Mouse (Mus musculus) stomach, embryonic 16.5 days (tissue): Measurements from ENCODE around the gene Edrf1. TPM values are rescaled to one million over a fixed set of nuclear protein-coding genes. Genes with fewer than 3 reads are reported as not detected.
A peak's percentile ranks its signal among the peaks of the same experiment; 100 is the strongest.

Experiments used
- ATAC-seq: fragments of 200-750 bp; cut with Nextera tagmentation; 2 replicates; pipeline ENCODE4 v1.8.0; 2017; ENCODE audit warnings: moderate number of reproducible peaks, moderate TSS enrichment; ENCODE audit not compliant: insufficient read depth, low FRiP score
- H3K27ac ChIP-seq: fragments of 300-500 bp; sonication (generic); 2 replicates; pipeline ENCODE4 v1.5.1; 2014; ENCODE audit warnings: low read length
- H3K27me3 ChIP-seq: fragments of 300-500 bp; sonication (generic); 2 replicates; pipeline ENCODE4 v1.6.1; 2014; ENCODE audit warnings: low read length, control low read depth, mixed read lengths; ENCODE audit not compliant: control insufficient read depth, insufficient read depth
- H3K36me3 ChIP-seq: fragments of 300-500 bp; sonication (generic); 2 replicates; pipeline ENCODE4 v1.6.1; 2014; ENCODE audit warnings: low read length; ENCODE audit not compliant: control insufficient read depth, insufficient read depth
- H3K4me1 ChIP-seq: fragments of 300-500 bp; sonication (generic); 2 replicates; pipeline ENCODE4 v1.6.1; 2014; ENCODE audit warnings: low read length, control low read depth, mixed read lengths; ENCODE audit not compliant: control insufficient read depth, insufficient read depth
- H3K4me2 ChIP-seq: fragments of 300-500 bp; sonication (generic); 2 replicates; pipeline ENCODE4 v1.6.1; 2014; ENCODE audit warnings: low read depth, low read length, mixed read lengths
- H3K4me3 ChIP-seq: fragments of 300-500 bp; sonication (generic); replicated peaks from 2 replicates; pipeline ENCODE4 v1.5.1; 2014; ENCODE audit warnings: mild to moderate bottlenecking, low read length
- H3K9ac ChIP-seq: fragments of 300-500 bp; sonication (generic); 2 replicates; pipeline ENCODE4 v1.6.1; 2014; ENCODE audit warnings: low read length
- H3K9me3 ChIP-seq: fragments of 300-500 bp; sonication (generic); replicated peaks from 2 replicates; pipeline ENCODE4 v1.6.1; 2016; ENCODE audit warnings: low read length, control low read depth; ENCODE audit not compliant: control insufficient read depth
- WGBS: fragments of 180-500 bp; shearing (Covaris S2); extraction: QIAGEN DNeasy Blood & Tissue Kit; methylation state at CpG from one replicate; pipeline ENCODE4 v1.1.7; 2014; 5-methylcytosine and 5-hydroxymethylcytosine counted together
- polyA plus RNA-seq: library from polyadenylated mRNA; unstranded; fragments of >200 nt; fragmentation: Nextera tagmentation; extraction: Ambion mirVana; gene quantifications from 2 replicates; pipeline ENCODE4 v1.2.1, GENCODE M21; 2015

Edrf1 gene
- 17.6 and 18.4 TPM in 2 replicates for polyA plus RNA-seq

DNA sequence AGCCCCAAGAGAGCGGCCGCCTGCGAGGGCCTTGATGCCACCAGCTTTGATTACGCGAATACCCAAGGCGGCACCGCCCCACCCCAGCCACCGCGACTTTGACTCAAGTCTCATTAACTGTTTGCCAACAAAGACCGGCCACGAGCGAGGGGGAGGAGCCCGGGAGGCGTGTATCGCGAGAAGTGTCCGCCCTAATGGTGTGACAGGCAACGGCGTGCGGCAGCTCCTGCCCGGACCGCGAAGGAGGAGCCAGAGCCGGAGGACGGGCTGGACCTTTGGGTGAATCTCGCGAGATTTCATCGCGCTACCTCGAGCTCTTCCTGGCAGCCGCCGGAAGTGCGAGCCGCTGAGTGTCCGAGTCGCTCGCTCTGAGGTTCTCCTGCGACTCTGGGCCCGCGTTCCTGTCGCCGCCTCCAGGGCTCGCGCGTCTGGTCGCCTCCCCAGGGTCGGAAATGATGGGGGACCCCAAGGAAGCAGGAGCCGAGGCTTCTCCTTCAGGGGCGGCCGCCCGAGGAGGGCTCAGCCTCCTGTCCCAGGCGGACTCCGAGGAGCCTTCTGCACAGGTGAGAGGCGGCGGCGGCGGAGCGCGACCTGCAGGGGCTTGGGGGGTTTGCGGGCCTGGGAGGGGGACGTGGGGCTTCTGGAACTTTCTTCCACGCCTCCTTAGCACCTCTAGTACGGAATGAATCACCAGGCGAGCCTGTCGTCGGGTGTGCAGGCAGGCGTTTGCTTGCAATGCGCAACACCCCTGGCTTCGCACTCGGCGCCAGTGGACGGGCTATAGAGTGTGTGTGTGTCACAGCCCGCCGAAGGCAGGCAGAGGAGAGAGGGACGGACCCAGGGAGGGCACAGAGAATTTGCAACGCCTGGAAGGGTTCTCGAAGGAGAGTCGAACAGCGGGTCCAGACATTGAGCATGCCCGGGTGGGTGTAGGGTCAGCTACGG is at the start of gene Edrf1:
Gene Edrf1 (plus strand): TSS at position 183 of the 945 bp plus-strand sequence.
- Histone ChIP-seq H3K36me3 (peaks cover 7% of the 10 kb centered on the region; the same call in 1 of the 2 replicates), H3K4me1 (peaks cover 7% of the 10 kb centered on the region), H3K4me3 (peak within 1 kb of the TSS; percentile 92), H3K9me3 (no peaks in the 10 kb centered on the region), H3K27ac (peak within 1 kb of the TSS; percentile 91), H3K4me2 (peak within 1 kb of the TSS; percentile 81), H3K27me3 (no peaks in the 10 kb centered on the region), H3K9ac (peak within 1 kb of the TSS; percentile 97)
- peak; percentile 98 for ATAC-seq
- under 1% methylated on average over 80 of the region's 81 CpGs for WGBS

DNA sequence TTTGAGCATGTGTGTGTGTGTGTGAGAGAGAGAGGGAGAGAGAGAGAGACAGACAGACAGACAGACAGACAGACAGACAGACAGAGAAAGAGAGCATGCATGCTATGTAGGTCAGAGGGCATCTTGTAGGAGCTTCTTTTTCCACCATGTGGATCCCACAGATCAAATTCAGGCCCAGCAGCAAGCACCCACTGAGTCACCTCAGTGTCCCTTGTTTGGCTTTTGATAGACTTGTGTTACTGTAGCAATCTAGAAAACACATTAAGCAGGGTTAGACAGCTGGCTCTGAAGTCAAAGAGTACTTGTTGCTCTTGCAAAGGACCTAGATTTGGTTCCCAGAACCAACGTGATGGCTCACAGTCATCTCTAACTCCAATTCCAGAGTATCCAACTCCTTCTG is 45.6 kb upstream of the Edrf1 start:
- no peak overlapping the region for H3K4me2 ChIP-seq
- ATAC-seq, result no peak
- no peak overlapping the region for H3K4me3 ChIP-seq
- no peaks in the 10 kb centered on the region for H3K36me3 ChIP-seq
- H3K27me3 ChIP-seq, result no peaks in the 10 kb centered on the region
- no peak overlapping the region for H3K9ac ChIP-seq
- no peaks in the 10 kb centered on the region for H3K9me3 ChIP-seq
- WGBS, result 58% methylated on average over 1 of the region's 1 CpGs
- H3K27ac ChIP-seq, result no peak overlapping the region
- no peaks in the 10 kb centered on the region for H3K4me1 ChIP-seq

DNA sequence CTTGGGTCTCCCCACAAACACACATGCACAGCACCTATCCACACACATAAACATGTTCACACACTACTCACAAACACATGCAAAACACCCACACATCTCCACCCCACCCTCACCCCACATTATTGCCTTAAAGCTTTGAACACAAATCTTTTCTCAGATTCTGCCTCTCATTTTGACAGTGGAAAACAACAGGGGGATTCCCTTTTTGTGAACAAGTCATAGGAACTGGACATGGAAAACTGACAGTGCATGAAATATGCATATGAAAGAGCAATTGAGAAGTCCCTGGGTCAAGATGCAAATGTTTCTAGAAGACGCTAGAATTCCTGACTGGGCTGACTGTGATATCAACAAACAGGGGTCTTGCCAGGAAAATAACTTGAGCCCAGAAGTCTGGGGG is 36.8 kb upstream of the Edrf1 start:
- H3K4me1 ChIP-seq, result no peaks in the 10 kb centered on the region
- H3K4me2 ChIP-seq, result no peak overlapping the region
- no peaks in the 10 kb centered on the region for H3K9me3 ChIP-seq
- no peak for ATAC-seq
- no peaks in the 10 kb centered on the region for H3K27me3 ChIP-seq
- no peaks in the 10 kb centered on the region for H3K36me3 ChIP-seq
- 45% methylated on average over 1 of the region's 1 CpGs for WGBS
- no peak overlapping the region for H3K9ac ChIP-seq
- no peak overlapping the region for H3K27ac ChIP-seq
- no peak overlapping the region for H3K4me3 ChIP-seq

DNA sequence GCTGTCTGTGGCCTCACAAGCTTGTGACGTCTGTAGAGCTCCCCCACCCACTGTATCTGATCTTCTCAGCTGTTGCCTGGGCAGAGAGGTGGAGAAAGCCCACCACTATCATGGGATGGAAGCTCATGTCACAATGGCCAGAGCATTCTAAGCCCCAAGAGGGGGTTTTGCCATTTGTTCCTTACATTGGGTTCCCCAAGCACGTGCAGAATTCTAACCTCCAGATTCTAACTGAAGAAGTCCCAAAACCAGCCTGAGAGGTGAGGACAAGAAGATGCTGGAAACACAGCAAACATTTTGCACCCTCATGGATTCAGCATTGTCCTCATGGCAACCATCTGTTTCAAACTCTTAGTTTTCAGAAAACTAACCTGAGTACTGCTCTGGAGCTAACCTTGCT is 35.3 kb upstream of the Edrf1 start, which contains the start of gene Tex36:
Gene Tex36 (minus strand): TSS at position 101 of the 400 bp plus-strand sequence.
- H3K9me3 ChIP-seq, result no peaks in the 10 kb centered on the region
- no peak within 1 kb of the TSS for H3K9ac ChIP-seq
- H3K27ac ChIP-seq, result no peak within 1 kb of the TSS
- no peak within 1 kb of the TSS for H3K4me3 ChIP-seq
- WGBS, result 47% methylated on average over 2 of the region's 2 CpGs
- H3K27me3 ChIP-seq, result no peaks in the 10 kb centered on the region
- no peaks in the 10 kb centered on the region for H3K36me3 ChIP-seq
- H3K4me2 ChIP-seq, result no peak within 1 kb of the TSS
- no peak for ATAC-seq
- H3K4me1 ChIP-seq, result no peaks in the 10 kb centered on the region

DNA sequence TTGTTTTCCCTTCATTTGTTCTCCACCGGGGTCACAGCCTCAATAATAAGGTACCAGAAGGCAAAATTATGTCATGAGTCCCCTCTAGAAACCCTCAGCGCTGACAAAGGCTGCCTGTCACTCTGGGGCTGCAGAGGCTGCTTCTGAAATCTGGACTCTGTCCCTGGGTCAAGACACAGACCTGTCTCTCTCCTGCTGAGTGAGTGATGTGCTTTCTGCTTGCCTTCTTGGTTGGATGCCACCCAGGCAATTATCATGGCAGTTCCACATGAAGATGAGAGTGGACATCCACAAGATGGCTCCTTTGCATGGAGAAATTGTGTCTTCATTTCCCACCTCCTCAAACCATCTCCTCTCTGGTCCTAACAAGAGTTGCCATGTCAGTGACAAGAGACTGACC is 34.2 kb upstream of the Edrf1 start:
- Histone ChIP-seq H3K36me3 (no peaks in the 10 kb centered on the region), H3K9me3 (no peaks in the 10 kb centered on the region), H3K9ac (no peak overlapping the region), H3K4me1 (no peaks in the 10 kb centered on the region), H3K27ac (no peak overlapping the region), H3K4me3 (no peak overlapping the region), H3K27me3 (no peaks in the 10 kb centered on the region), H3K4me2 (no peak overlapping the region)
- WGBS, result 78% methylated on average over 2 of the region's 2 CpGs
- no peak for ATAC-seq

DNA sequence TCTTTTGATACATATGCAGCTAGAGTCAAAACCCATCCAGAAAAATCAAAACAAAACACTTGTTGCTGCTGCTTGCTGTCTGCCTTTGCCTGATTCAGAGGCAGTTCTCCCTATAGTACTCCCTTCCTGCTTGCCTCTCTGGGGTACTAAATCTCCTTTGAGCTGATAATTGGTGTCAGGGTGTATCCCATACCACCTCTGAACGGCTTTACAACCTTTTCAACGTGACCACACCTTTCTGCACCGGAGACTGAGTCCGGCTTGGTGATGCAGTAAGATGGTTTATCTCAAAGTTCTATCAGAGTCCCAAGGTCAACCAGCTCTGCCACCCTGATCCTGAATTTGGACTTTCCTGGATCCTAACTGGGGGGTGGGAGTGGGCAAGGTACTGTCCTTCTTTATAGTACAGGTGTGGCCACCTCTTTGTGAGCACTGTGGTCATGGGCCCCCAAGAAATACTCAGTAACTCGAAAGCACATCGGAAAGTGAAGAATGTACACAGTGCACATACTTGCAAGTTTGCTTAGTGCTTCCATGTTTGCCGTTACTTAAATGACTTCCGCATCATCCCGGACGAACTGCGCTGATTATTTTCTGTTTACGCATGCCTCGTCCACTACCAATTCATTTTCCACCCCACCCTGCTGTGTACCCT is 32.8 kb upstream of the Edrf1 start:
- H3K9me3 ChIP-seq, result no peaks in the 10 kb centered on the region
- H3K36me3 ChIP-seq, result no peaks in the 10 kb centered on the region
- H3K4me2 ChIP-seq, result peak overlapping the region; percentile 17; the same call in 1 of the 2 replicates
- WGBS, result 49% methylated on average over 13 of the region's 13 CpGs
- no peak overlapping the region for H3K27ac ChIP-seq
- no peaks in the 10 kb centered on the region for H3K4me1 ChIP-seq
- H3K9ac ChIP-seq, result no peak overlapping the region
- H3K4me3 ChIP-seq, result no peak overlapping the region
- no peak for ATAC-seq
- no peaks in the 10 kb centered on the region for H3K27me3 ChIP-seq

DNA sequence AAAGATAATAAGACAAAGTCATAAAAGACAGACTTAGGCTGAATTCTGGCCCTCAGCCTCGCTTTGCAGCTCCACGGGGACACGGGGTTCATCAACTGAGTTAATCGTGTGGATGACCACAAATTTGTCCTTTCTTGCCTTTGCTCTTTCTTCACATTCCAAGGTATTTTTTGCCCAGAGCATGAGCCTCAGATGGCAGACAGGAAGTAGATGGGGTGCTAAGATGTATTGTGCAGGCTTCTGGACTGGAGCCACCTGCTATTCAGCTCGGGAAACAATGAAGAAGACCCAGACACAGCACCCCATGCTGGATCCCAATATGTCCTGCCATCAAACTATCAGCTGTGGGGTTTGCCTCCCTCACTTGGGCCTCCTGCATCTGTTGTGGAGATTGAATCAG is 30.0 kb upstream of the Edrf1 start:
- Histone ChIP-seq H3K4me3 (no peak overlapping the region), H3K27me3 (no peaks in the 10 kb centered on the region), H3K4me1 (no peaks in the 10 kb centered on the region), H3K36me3 (no peaks in the 10 kb centered on the region), H3K9ac (no peak overlapping the region), H3K27ac (no peak overlapping the region), H3K4me2 (no peak overlapping the region), H3K9me3 (no peaks in the 10 kb centered on the region)
- no peak for ATAC-seq
- 75% methylated on average over 5 of the region's 5 CpGs for WGBS

DNA sequence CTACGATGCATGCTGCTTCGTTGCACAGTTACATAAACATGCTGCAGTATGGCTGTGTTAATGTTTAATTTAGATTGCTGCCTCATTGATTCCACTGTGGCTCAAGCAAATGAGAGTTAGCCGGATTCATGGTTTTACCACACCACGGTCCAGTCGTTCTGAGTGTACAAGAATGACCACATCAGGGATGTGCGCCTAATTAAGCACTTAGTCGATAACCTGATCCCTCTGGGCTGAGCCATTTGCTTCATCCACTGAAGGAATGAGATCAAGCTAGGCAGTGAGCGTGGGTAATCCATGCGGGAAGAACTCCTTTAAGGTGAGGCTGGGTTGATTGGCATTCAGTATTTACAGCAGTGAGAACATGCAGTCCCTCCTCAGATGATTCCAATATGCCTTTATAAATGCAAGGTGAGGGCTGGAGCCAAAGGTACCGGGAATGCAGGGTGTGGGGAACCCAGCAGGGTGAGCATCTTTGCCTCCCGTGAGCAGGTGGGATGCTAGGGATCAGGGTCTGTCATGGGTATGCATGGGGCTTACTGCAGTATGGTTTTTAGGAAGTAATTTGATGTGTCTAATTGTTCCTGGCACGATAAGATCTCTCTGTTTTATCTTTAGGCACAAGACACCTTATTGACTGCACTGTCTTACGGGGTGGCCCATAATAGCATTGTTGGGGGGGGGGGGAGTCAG is 29.3 kb upstream of the Edrf1 start:
- no peak overlapping the region for H3K27ac ChIP-seq
- ATAC-seq, result no peak
- H3K9me3 ChIP-seq, result no peaks in the 10 kb centered on the region
- no peaks in the 10 kb centered on the region for H3K27me3 ChIP-seq
- H3K4me2 ChIP-seq, result no peak overlapping the region
- no peak overlapping the region for H3K9ac ChIP-seq
- H3K4me1 ChIP-seq, result no peaks in the 10 kb centered on the region
- H3K4me3 ChIP-seq, result no peak overlapping the region
- 75% methylated on average over 13 of the region's 13 CpGs for WGBS
- no peaks in the 10 kb centered on the region for H3K36me3 ChIP-seq
